Mouse (Mus musculus) hindlimb bud, embryonic 11.5 days (tissue): Measurements from ENCODE around the gene S100a6.

Experiments
- DNase-seq: peaks from one replicate; pipeline ENCODE4 v3.0.0-alpha.2; 2012; ENCODE audit warnings: low read depth, low spot score; ENCODE audit errors: extremely low spot score

S100a6 gene

GRCm38 (mm10) chr3:90612728-90613291, at the start of gene S100a6:
S100a6 (plus strand) TSS chr3:90612882.
- peak; percentile 56 for DNase-seq

- DNase-seq = no peak
Measured at GRCm38 (mm10) chr3:90574691-90575090, 38.0 kb upstream of the S100a6 start.

GRCm38 (mm10) chr3:90575320-90575719, 37.4 kb upstream of the S100a6 start:
- no peak for DNase-seq

DNA sequence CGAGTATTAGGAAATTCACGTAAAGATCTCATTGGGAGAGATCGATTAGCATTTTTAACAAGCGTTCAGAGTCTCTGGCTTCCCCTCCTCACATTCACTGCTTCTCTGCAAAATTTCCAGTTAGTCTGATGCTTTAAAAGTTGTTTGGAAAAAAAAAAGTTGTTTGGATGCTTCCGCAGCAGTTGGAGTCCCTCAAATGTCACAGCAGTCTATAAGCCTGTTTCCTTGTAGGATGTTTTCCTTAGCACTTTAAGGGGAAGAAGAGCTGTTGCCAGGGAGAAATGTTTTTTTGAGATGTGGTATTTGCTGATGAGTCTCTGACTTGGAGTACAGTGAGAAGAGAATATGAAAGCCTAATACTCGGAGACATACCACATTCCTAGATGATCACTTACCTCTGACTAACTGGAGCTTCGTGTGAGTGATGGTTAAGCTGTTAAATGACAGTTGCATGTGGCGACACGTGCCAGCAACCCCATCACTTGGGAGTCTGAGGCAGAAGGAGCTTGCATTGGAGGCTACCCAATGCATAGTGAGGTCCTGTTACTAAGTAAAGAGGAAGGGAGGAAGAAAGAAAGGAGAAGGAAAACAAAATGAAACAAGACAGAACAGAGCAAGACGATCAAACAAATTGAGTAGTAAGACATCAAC, 36.2 kb upstream of the S100a6 start:
- DNase-seq = no peak

DNA sequence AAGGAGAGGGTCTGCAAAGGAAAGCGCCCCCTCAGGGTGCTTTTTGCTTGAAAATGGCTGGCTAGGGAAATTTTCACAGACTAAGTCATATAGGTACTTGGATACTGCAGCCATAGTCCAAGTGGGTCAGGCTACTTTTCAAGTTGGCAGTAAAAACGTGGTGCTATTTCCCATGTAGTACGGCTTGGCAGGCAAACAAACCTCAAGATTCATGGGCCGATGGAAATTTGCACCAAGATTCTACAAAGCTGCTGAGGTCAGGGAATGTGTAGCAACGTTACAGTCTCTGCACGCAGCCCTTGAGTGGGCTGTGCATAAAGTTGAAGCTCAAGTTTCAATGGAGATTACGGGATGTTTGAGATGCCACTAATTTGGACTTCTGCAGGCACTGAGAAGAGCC, 33.2 kb upstream of the S100a6 start:
- DNase-seq = no peak

DNA sequence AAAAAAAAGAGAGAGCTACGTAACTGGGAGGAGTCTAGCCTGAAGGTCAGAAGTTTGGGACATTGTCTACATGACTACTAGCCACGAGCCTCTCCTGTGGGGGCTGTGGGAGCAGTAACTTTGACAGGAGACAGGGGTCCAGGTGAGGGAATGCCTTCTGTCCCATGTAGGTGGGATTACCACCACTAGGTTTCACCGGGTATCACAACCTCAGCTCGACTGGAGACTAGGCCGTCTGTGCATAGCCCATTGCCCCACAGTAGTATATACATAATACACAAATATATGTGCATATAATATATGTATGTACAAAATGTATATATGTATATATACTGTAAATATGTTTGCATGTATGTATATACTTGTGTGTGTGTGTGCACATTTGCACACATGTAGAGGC, 31.5 kb upstream of the S100a6 start:
- no peak for DNase-seq

DNA sequence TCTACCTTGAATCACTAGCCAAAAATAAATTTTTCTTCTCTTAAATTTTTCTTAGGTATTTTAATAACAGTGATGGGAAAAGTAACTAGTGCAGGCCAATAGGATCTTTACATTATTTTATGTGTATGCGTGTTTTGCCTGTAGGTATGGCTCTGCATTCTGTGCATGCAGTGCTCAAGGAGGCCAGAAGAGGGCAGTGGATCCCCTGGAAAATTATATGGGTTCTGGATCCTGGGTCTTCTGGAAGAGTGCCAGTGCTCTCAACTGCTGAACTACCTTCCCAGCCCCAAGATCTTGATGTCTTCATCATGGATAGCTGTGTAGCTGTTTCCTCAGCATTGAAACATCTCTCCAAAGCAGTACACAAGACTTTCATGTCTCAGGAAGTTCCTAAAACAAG, 30.5 kb upstream of the S100a6 start:
- no peak for DNase-seq

DNA sequence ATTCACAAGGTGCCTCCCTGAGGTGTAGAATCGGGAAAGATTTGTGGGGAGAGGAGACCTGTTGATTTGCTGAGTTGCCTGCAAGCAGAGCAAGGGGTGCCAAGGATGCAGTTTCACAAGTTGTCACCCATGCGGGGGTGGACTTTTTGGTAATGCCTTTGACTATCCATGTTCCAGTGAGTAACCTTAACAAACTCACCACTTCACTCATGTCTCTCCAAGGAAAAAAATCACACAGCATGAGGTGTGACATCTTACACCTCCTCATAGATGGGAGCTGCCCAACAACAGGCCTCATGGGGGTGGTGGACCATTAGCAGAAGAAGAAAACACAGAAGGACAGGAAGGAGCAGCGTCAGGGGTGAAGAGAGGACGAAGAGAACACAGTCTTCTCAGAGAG, 30.1 kb upstream of the S100a6 start:
- no peak for DNase-seq

DNA sequence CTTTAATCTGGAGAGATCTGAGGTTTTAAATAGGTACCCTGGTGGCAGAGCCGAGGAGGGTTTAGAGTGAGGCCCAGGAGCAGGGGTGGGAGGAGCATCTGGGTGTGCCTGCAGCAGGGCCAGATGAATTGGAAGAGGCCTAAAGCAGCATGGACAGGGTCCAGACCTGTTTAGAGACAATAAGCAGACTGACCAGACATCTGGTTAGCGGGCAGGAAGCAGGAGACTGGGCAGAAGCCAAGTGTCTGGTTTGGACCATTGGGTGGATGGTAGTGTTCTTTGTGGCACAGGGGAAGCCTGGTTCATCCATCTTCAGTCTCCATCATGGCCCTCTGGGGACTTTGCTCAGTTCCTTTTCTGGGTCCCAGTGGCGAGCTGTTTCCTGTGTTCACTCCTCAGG, 28.8 kb upstream of the S100a6 start:
- no peak for DNase-seq

DNA sequence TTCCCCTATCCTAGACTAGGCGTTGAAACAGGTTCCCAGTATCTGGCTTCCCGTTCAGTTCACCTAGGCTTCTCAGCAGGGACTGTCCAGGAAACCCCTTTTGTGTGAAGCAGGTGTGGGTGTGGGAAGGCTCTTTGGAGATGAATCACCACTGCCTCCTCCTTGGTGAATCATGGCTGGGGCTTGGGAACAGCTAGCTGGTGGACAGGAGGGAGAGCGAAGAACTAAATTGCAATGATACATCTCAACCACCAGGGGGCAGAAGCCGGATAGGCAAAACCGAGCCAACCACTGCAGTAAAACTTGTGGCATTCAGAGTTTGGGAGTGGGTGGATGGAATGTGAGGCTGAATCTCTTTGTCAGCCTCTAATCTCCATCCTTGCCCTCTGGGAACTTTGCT, 27.1 kb upstream of the S100a6 start:
- peak; percentile 42 for DNase-seq

GRCm38 (mm10) chr3:90586016-90586643, 26.6 kb upstream of the S100a6 start:
- no peak for DNase-seq

GRCm38 (mm10) chr3:90586906-90587305, 25.8 kb upstream of the S100a6 start:
- DNase-seq = no peak

DNA sequence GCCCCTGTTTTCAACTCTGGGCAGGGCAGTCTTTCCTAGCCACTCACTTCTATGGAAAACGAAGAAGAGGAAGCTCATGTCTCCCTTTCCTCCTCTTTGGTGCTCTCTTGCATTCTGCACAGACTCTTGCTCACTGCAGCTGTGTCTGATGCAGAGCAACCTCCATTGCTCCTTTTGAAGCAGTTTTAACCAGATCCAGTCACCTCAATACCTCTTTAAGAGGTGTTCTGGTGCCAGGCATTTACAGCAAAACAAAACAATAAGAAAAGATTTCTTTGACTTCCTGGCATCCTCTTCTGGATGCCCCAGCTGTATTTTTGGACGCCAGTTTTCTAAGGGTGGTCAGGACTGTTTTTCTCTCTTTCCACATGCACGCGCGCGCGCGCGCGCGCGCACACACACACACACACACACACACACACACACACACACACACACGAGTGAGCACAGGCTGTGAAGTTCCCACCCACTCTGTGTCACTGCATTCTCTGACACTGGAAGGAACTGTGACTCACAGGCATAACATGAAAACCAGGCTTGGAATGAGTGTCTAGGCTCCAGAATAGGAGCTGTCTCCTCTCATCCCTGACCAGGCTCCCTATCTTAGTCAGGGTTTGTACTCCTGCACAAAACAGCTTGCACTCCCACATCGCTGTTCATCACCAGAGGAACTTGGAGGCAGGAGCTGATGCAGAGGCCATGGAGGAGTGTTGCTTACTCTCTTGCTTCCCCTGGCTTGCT, 25.2 kb upstream of the S100a6 start:
- DNase-seq = no peak

GRCm38 (mm10) chr3:90589390-90589789, 23.3 kb upstream of the S100a6 start:
- no peak for DNase-seq

DNA sequence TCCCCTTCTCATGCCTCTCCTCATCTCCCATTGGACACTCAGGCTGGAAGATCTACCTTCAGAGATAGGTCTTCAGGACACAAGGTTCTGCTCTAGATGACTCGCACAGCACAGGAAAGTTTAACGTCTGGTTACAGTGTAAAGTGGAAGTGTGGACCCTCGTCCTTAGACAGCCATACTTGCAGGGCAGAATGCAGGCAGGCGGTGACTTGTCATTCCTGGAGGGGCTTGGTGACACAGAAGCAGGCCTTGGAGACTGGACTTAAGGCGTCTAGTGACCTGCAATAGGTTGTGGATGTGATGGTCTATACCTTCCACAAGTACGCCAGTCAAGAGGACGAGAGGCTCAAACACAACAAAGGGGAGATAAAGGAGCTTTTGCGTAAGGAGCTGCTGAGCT, 22.7 kb upstream of the S100a6 start, which contains the start of gene S100a2:
Gene S100a2 (plus strand): TSS at position 301 of the 400 bp plus-strand sequence.
- no peak for DNase-seq

DNA sequence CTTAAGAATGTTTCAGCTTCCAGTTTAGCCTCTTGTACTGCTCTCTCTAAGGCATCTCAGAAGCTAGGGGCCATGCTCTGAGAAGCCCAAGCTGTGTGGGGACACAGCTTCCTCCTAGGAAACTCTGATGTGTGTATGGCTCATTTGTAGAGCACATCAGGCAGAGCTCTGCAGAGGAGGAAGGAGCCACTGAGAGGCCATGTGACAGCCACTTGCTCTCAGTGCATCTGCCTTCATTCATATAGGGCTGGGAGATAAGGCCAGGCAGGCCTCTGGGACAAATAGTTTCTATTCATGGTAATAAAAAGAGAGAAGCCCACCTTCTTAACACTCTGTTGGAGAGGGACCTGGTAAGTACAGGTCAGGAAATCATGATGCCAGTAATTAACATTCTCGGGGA, 18.2 kb upstream of the S100a6 start:
- DNase-seq = no peak

DNA sequence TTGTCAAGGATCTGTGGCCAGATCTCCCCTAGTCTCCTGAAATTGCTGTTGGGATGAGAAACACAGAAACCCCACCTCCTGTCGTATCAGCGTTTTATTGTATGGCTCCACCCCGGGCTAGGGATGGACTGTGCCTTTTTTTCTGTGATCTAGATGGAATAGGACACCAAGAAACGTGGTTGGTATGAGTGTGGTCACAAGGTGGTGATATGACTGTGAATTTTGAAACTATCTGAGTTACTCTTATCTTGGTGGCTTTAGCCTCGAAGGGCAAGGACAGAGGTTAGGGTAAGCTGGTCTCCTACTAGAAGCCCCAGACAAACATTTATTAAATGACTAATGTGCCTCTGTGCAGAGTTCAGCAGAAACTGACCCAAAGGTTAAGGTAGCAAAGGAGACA, 17.1 kb upstream of the S100a6 start:
- no peak for DNase-seq

DNA sequence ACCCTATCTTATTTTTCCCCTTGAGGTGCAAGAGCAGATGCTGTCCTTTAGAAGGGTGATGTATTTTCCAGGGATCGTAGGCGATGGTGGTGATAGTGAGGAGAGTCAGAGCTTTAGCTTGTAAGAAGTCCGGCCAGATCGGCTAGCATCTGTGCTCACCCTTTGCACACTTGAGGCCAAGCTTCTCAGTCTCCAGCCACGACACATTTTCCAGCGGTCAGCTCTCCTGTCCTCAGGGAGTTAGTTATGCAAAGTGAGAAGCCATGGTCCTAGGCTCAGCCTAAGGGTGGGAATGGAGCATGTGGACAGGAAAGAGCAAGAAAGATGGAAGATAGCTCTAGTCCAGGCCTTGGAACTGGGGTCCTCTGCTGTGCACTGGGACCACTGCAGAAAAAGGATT, 15.9 kb upstream of the S100a6 start:
- no peak for DNase-seq

- DNase-seq = no peak
Measured at GRCm38 (mm10) chr3:90597736-90598135, 14.9 kb upstream of the S100a6 start.

GRCm38 (mm10) chr3:90598212-90598611, 14.5 kb upstream of the S100a6 start:
- DNase-seq = no peak

GRCm38 (mm10) chr3:90599401-90599800, 13.3 kb upstream of the S100a6 start:
- DNase-seq = no peak

GRCm38 (mm10) chr3:90600036-90600435, 12.6 kb upstream of the S100a6 start:
- no peak for DNase-seq
